Mouse (Mus musculus): ENCODE measurements around the gene Tsc1.

Gene Tsc1

DNA sequence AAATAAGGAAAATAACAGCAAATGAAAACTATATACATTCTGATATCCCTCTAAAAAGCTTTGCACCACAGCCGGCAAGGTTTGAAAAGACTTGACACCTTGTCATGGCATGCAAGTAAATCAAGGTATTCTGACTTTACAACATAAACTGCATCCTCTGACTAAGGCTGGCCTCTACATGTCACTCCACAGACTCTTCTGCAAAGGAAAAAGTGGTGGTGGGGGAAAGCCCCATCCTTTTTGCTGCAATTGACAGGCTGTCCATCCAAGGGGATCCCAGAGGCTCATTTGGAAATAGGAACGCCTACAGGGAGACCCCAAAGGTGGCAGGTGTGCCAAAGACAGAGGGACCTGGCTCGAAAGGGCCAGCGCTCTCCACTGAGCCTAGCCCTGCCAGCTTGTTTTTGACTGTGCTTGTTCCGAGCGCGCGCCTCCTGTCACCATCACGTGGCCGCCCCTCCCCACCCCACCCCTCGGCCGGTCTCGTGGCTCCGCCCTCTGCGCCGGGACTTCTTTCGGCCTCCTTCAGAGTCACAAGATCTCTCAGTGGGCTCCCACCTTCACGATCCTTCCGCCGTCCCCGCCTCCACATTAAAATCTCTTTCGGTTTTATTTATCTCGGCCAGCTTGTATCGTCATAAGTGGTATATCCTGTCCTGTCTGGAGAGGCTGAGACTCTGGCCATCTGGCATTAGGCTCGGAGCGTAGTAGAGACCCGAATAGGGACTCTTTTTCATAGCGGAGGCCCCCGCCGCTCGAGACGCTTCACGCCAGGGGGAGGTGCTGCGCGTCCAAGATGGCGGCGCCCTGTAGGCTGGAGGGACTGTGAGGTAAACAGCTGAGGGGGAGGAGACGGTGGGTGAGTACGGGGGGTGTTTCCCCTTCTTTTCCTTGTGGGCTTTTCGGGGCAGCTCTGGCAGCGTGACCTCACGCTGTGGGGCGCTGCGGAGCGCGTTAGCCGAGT lies at the start of gene Tsc1:
Tsc1 (plus strand) TSS at position 768 of the 964 bp plus-strand sequence.
- DNase-seq (ENCODE audit: low read depth) = peak; percentile 97

DNA sequence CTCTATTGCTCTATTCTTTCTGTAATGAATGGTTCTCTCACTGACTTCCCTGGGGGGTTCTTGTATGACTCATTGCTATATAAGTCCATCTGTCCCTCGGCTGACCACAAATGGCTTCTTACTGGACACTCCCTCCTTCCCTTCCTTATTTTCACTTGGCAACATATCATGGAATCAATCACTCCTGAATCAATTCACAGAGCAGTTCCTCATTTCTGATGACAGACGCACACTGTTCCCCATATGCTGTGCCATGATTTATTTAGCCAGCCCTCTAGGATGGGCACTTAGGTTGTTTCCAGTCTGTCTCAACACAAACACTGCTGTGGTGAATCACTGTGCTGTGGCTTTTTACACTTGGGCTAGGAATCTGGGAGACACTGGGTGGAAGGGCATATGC lies 49.5 kb upstream of the Tsc1 start:
- peak; percentile 76 for DNase-seq (ENCODE audit: low read depth)

DNA sequence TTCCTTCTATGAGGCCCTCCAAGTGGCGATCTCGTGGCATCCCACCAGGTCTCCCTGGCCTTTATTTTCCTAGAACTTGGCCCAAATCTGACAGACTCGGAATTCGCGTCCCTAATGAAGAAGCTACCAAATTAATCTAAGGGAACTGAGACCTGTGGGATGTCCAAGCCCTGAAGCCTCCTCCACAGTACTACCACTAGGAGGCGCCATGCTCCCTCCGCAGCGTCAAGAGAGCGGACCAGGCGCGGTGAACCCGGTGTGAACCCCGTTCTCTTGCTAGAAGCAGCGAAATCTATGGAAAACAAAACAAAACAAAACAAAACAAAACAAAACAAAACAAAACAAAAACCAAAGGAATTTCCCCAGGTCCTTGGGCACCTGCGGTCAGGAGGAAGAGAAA lies 48.2 kb upstream of the Tsc1 start:
- peak; percentile 84 for DNase-seq (ENCODE audit: low read depth)

DNA sequence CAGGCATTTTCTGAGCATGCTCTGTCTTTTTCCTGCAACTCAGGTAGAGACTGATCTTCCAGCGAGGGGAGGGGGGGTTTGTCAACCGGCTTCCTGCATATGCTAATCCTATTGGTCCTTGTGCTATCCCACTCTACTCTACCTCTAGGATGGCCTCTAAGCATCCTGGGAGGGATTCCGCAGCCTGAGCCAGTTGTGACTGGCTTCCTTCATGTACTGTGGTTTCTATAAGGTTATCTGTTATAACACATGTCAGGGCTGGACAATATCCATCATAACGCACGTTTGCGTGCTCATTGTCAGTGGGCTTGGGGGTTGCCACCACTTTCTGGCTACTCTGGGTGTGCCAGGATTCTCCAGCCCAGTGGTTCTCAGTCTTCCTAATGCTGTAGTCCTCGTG lies 45.0 kb upstream of the Tsc1 start:
- DNase-seq (ENCODE audit: low read depth) = peak; percentile 62

DNA sequence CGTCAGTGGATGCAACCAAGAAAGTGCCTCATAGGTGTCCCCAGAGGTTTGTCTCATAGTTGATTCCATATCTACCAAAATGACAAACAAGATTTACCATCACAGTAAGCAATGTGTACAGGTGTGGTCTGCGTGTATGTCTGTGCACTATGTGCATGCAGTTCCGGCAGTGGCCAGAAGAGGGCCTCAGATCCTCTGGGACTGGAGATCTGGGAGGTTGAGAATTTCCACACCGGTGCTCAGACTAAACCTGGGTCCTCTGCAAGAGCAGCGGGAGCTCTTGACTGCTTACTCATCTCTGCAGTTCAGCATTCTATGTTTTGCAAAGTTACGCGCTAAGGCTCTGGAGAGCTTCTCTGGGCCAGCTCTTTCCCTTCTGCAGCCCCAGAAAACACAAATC lies 44.0 kb upstream of the Tsc1 start:
- peak; percentile 77 for DNase-seq (ENCODE audit: low read depth)

DNA sequence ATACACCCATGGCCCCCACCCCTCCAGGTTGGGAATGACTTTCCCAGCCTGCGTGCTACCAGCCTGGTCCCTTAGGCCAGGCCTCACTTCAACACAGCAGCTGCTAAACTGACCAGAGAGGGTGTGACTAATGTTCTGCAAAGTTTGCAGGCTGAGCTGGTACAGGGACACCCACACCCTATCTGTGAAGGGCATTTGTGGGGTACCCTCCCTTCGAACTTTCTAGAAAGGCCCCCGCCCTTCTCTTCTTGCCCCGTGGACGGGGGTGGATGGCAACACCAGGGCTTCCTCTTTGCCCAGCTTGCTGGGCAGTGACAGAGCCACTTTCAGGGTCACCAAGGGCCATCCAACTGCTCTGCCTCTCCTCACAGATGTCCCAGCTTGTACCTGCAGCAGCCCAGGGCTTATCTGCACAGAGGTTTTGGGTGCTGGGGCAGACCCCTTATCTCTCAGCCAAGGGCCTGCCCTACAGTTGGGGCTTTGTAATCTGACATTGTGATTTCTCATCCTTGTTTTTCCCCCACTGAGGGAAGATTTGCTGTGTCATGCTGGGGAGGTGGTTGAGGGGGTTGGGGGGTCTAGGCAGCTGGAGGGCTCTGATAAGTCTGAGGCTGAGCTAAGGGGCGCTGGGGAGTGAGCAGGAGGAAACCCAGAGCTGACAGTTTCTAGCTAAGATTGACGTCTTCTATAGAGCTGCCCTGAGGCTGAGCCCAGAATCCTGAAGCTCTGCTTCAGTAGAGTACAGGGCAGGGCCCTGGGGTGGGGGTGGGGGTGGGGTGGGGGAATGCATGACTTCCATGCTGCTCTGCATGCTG lies 43.1 kb upstream of the Tsc1 start:
- DNase-seq (ENCODE audit: low read depth) = peak; percentile 99

DNA sequence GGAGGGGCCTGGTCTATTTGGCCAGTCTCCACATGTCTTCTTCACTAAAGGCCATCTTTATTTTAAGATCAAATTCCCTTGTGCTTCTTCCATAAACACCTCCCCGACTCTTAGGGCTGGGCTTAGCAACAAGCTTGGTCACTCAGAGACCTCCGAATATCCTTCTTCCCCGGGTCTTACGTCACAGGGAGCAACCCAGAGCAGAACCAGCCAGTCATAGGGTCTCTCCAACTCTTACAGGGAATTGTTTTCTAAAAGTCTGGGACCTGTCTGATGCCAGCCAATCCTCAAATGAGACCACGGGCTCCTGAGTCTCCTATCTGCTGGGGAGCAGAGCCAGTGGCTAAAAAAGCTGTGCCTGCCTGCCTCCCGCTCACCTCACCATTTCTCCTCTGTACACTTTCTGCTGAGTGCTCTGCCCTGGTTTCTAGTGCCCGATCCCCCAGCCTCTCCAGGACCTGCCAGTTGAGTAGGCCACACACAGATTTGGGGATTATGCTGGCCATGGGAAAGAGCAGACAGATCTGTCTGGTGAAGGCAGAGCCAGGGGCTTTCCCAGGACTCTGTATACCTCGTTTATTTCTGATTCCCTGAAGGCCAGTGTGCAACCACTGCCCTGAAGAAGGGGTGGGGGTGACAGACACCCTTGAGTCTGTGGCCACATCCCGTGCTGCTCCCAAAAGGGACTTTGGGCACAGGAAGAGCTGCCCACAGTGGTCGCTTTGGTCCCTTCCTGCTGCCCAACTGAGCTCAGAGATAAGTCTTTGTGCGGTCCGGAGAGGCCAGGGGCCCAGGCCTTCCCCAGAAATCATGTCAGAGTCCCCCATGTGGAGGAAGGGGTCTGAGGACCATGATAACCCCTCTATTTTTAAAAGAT lies 42.1 kb upstream of the Tsc1 start:
- peak; percentile 99 for DNase-seq (ENCODE audit: low read depth)

DNA sequence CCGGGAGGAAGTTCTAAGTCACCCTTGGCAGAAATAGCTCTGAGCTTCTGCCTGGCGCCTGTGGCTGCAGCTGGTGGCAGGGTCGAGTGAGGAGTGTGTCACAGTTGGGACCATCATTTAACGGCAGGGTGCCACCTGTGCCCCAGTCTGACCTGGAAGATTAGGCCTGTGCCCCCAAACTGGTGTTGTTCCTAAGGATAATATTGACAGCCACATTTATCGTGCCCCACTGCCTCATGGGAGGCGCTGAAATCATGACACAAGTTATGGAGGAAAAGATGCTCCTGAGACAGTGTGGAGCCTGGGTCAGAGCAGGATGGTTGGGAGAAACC lies 41.5 kb upstream of the Tsc1 start:
- DNase-seq (ENCODE audit: low read depth) = no peak

DNA sequence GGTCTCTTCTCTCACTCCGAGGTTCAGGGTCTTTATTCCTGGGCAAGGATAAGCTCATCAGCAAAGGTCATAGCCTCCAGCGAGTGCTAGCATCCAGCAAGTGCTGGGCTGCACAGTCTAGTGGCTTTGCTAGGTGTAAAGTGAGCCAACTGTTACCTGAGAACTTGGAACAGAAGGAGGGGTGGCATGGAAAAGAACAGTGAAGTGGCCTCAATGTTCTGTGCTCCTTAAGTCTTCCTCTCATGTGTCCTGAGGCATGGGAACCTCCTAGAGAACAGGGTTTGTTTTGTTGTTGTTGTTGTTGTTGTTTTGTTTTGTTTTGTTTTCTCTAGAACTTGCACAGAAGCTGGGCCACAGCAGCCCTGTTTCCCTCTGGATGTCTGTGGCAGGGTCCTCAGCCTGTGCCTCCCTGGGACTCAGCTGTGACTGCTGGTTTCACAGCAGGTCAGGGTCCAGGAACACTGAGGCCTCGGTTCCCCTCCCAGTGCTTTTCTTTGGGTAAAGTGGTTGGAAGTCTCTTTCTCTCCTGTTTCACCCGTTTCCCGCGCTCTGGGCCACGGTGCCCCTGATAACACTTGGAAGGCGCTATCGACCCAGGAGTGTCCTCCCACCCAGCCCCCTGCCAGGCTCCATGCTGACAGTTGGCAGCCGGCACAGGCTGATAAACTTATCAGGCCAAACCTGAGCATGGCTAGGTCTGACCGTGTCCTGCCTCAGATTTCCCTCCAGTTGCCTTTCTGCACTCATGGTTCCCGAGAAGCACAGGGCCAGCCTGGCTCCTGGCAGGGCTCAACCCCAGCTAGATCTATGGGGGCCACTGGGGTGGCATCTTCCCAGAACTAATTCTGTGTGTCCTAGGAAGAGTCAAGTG lies 39.1 kb upstream of the Tsc1 start:
- peak; percentile 43 for DNase-seq (ENCODE audit: low read depth)

DNA sequence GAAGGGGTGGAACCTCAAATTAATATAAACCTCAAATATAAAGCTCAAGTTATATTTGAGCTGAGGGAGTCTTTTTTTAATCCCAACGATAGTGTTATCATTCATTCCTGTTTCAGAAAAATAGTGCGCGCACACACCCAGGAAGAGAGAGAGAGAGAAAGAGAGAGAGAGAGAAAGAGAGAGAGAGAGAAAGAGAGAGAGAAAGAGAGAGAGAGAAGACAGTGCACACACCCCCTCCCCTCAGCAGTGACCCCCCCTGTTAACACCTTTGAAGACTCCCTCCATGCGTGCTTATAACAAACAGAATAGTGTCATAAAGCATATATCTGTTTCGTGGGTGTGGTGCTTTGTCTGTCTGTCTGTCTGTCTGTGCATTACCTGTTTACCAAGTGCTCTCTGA lies 37.5 kb upstream of the Tsc1 start:
- no peak for DNase-seq (ENCODE audit: low read depth)

DNA sequence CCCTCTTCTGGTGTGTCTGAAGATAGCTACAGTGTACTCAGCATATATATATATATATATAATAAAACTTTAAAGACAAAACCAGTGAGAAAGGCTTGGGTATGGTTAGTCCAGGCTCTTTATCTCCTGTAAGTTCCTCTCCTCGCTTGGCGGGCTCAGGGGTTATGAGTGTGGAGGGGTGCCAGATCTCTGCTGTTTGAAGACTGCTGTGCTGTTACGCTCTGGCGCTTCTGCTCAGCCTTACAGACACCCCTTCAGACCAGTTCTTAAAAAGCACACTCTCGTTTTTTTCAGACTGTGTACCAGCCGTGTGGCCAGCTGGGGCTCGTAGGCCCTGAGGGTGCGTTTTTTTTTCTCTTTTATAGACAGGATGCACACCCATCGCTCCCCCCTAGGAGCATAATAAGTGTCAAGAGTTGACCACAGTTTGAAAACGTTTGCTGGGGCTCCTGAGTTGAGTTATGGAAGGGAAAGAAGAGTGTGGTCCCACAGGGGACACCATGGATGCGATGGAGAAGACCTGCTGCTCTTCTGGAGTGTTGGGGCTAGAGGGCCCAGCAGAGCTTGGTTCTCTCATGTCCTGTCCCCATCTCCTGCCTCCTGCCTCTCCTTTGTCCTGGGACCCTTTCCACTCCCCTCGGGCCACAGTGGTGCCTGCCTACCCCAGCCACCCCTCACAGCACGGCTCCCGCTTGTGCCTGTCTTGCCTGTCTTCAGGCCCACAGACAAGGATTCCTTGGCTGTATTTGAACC lies 35.1 kb upstream of the Tsc1 start:
- DNase-seq (ENCODE audit: low read depth) = no peak

DNA sequence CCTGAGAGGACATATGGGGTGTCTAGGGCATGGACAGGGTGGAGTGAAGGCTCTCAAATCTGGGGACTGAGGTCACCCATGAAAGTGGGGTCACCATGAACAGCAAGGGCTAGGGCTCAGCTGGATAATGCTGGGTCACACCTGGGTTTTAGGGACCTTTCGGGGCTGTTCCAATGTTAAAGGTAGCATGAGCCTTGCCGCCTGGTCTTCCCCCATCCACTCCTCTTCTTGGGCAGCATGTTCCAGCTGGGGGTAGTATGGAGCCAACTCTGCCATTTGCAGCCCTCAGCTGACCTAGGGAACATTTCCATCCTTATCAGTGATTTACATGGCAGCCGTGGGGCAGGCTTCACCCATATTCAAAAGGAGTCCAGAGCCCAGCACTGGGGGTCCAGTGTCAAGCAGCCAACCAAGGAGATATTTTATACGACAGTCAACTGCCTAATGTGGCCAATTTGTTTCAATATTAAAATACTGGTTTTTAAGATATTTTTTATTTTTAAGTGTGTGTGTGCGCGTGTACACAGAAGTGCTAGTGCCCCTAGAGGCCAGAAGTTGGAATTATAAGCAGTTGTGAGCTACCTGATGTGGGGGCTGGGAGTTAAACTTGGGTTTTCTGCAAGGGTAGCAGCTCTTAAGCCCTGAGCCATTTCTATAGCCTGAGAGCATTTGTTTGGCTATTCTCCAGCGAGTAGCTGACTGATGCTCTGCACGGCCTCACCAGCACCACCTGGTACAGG lies 34.3 kb upstream of the Tsc1 start:
- DNase-seq (ENCODE audit: low read depth) = peak; percentile 45

DNA sequence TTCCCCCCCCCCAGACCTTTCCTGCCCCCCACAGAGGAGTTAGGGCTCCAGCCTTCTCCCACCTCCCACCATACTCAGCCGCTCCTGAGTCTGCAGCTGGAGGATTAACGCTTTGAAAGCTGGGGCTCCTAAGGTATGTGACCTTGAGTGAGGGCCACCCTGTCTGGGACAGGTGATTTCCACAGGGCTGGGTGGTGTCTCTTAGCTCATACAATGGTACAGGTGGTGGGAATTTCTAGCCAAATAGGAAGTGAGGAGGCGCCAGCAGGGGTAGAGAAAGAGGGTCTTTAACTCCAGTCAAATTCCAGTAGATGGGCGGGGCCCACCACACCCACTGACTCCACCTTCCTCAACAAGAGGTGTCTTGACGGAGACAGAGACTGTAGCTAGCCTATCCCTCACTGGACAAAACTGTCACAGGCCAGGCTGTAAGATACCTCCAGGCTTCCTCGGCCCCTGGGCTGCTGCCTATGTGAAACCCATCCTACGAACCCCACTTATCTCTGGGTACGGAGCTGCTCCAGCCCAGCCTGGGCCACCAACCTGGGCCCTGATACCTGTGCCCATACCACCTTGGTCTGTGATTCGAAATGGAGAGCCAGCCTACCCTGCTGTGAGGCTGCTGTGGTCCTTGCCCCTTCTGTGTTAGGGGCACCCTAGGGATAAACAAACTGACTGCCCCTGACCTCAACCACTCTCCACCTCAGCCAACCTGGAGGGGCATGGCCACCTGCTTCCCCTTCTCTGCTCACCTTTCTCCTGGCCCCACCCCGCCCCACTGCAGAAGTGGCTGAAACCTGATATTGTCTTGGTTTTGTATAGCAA lies 33.5 kb upstream of the Tsc1 start:
- no peak for DNase-seq (ENCODE audit: low read depth)

DNA sequence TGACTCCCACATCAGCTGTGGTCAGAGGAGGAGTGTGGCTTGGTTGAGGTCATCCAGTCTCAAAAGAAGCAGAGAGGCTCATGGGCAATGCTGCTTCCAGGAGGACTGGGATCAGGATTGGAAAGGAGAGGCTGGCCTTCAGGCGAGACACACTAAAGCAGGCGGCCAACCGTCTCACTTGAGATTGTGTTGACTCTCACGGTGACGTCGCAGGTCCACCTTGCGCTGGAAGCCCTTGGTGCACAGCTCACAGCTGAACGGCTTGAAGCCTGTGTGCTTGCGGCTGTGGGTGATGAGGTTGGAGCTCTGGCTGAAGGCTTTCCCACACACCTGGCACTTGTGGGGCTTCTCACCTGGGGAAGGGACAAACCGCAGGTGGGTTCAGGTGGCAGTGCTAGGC lies 31.2 kb upstream of the Tsc1 start:
- no peak for DNase-seq (ENCODE audit: low read depth)

DNA sequence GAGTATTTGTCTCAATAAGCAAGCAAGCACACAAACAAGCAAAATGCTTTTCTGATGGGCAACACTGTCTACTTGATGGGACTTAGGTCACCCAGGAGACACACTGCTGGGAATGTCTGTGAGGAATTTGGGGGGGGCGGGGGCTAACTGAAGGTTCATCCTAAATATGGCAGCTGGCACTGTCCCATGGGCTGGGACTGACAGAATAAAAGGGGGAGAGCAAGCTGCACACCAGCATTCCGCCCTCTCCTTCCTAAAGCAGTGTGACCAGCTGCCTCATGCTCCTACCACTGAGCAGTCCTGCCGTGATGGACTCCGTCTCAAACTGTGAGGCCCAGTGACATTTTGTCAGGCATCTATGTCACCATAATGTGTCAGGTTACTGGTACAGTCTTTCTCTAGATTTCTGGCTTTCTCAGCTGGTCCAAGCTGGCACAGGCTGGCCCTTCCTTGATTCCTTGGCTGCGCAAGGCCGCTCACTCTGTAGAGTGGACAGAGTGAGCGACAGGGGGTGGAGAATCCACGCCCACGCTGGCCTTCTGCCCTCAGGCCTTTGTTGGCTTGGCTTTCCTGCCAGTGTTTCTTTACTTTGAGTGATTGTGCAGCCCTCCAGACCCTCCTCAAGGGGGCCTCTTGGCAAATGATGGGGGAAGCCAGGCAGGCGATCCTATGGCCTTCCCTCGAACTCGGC lies 30.2 kb upstream of the Tsc1 start:
- DNase-seq (ENCODE audit: low read depth) = no peak

DNA sequence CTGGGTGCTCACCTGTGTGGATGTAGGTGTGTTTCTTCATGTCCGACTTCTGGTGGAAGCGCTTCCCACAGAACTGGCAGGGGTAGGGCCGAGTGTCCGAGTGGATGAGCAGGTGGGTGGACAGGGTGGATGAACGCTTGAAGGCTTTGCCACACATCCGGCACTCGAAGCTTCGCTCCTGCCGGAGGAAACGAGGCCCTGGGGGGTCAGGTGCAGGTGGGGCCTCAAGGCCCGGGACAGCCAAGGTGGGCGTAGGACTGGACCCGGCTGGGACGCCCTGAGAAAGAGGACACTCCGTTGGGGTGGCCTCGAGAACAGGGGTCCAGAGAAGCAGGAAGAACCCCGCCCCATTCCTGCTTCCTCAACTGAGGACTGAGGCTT lies 29.6 kb upstream of the Tsc1 start:
- no peak for DNase-seq (ENCODE audit: low read depth)

DNA sequence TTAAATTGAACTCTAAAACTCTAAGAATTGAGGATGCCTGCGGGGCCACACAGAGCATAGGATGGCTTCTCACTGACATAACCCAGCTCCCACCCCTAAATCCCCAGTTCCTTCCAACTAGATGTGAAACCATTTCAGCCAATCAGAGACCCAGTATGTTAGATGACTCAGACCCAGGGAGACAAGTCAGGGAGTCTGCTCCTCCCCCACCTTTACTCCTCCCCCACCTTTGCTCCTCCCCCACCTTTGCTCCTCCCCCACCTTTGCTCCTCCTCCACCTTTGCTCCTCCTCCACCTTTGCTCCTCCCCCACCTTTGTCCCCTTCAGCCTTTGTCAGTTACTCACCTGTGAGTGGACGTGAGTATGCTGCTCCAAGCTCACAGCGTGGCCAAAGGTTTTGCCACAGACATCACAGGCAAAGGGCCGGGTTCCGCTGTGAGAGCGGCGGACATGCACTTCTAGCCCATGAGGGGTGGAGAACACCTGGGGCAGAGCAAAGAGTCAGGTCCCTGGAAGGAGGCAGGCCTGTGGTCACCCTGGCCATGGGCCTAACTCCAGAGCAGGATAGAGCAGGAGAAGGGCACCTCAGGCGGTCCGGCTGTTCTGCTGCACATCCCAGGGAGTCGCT lies 28.5 kb upstream of the Tsc1 start:
- DNase-seq (ENCODE audit: low read depth) = peak; percentile 37

DNA sequence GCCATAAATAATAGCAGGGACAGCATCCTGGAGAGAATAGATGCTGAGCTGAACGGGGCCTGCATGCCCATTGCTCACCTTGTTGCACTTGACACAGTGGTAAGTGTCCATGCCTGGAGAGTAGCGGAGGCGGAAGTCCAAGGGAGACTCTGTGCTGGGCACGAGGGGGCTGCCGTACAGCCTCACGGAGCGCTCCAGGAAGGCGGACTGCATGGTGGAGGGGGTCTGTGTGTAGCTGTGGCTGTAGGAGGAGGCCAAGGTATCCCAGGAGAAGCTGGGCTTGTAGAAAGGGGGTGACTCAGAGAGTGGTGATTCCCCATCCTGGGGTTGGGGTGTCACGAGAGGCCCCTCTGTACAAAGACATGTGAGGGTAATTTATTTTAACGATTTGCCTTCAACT lies 27.4 kb upstream of the Tsc1 start:
- no peak for DNase-seq (ENCODE audit: low read depth)
